Mouse (Mus musculus) left cerebral cortex, postnatal 36 days (tissue): Measurements from ENCODE around the gene Copg2. TPM values are rescaled to one million over a fixed set of nuclear protein-coding genes. Genes with fewer than 3 reads are reported as not detected.

Source experiments
- DNase-seq, 2 experiments: peaks; one replicate each; pipeline ENCODE4 v3.0.0; 2021 to 2022; ENCODE audit warnings: low spot score in 2 of 2, mixed read lengths in 1 of 2
- intact Hi-C: fragments of 180-260 bp; cut with DNase I; formaldehyde crosslinking; loops from one replicate; pipeline ENCODE4 v1.15.1; 2025
- total RNA-seq, 2 experiments: library from RNA; stranded (reverse); gene quantifications; 2 replicates each; pipeline ENCODE4 v1.2.3; 2021

Copg2 gene
- 10 to 100 TPM; 68.4 to 77.7 TPM for total RNA-seq

DNA sequence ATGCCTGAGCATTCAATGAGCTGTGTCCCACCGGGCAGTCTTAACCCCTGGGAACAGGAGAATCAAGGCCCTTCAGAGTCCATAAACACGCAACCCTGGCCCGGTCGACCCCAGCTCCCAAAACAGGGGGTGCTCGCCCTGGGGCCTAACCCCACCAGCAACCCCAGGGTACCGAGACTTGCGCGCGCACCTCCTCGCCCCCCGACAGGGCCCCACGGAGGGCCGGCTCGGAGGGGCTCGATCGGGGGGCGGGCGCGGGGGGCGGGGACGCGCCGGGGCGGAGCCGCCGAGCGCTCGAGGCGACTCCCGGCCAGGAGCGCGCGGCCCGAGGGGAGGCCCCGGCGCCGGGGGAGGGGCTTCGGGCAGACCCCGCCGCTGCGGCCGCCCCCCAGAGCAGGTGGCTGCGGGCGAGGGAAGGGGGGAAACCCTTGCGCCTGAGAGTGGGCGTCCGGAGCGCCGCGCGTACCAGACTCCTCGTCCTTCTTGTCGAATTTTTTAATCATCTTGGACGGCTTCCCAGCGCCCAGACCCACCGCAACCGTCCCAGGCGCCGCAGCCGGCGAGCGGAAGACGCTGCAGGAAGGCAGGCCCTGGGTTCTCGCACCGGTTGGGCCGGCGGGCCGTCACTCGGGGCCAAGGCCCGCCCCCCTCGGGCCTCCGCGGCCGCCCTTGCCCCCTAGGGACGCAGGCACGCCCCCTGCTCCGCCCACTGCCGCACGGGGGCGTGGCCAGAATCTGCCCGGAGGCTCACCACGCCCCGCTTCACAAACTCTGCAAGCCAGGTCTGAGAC, at the start of gene Copg2:
TSS of gene Copg2 (minus strand) at position 600 of the 791 bp plus-strand sequence.
- peak; percentile 93 to 96 for DNase-seq
- intact Hi-C loops: loop anchor here (10.0 kb wide), 1 partner anchor 492 kb away; the partner anchor contains the start of gene Klhdc10

DNA sequence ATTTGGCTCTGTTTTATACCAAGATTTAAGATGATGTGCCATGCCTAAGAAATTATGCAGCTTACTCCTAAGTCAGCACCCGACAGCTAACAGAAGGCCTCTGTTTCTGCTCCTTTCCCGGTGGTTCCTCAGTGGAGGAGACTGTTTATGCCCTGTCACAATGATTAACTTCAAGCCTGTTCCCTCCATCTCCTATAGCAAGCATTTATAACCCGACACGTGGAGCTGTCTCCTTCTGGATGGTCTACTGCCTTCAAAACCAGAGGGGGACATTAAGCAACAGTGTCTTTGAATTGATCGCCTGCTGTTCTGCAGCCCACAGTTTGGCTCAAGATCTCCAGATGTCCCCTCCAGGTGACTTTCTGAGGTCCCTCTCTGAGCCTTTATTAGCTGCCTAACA, 42.7 kb upstream of the Copg2 start:
- intact Hi-C loops: no loop called here

GRCm38 (mm10) chr6:30922821-30923220, 26.2 kb upstream of the Copg2 start:
- intact Hi-C loops: no loop called here
- DNase-seq: no peak

More for the DNA sequence above, 42.7 kb upstream of the Copg2 start:
- DNase-seq: no peak

- DNase-seq: no peak
- intact Hi-C loops: no loop called here
These were observed 25.2 kb upstream of the Copg2 start for GRCm38 (mm10) chr6:30921826-30922225.

- intact Hi-C loops: no loop called here
- DNase-seq: peak; percentile 53 to 54
These were observed 24.5 kb upstream of the Copg2 start for GRCm38 (mm10) chr6:30920834-30921675.

- DNase-seq: no peak
- intact Hi-C loops: no loop called here
These were observed 18.9 kb upstream of the Copg2 start, which contains the start of gene Tsga13 for GRCm38 (mm10) chr6:30915473-30915872. TSS of gene Tsga13 (minus strand) at chr6:30915573.

DNA sequence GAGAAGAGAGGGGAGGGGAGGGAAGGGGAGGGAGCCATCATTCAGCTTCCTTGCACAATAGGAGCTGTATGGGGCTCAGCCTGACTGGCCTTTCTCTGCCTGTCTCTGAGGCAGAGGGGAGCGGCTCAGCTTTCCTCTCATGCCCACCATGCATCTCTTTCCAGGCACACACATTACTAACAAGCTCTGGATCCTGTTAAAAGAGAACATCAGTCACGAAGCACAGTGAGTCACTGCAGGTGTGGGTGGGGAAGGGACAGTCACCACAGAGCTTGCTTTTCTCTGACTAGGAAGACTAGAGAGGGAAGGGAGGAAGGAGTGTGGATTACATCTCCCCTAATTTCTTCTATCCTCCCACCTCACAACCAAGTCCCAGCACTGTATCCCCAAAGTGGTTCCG, 11.4 kb upstream of the Copg2 start:
- intact Hi-C loops: no loop called here
- DNase-seq: peak; percentile 70 to 71

GRCm38 (mm10) chr6:30904911-30905310, 8.3 kb upstream of the Copg2 start:
- intact Hi-C loops: no loop called here
- no peak for DNase-seq

- no peak for DNase-seq
- intact Hi-C loops: no loop called here
These were observed 7.4 kb upstream of the Copg2 start for GRCm38 (mm10) chr6:30904033-30904432.

DNA sequence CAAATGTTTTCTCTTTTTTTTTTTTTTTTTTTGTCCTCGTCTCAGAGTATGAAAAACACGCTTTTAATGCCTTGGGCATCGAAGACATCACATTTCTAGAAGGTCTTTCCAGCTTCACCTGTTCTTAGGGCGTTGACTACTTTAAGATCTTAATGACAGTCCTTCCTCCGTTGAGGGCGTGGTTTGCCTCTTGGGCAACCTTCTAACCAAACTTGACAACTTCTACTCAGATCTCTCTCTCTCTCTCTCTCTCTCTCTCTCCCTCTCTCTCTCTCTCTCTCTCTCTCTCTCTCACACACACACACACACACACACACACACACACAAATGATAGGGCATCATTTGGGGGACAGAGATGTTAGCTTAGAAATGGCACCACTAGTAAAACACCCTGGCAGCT, 926 bp upstream of the Copg2 start:
- DNase-seq: no peak
- intact Hi-C loops: loop anchor here (10.0 kb wide), 1 partner anchor 493 kb away; the partner anchor contains the start of gene Klhdc10

- intact Hi-C loops: loop anchor here (10.0 kb wide), 1 partner anchor 492 kb away; the partner anchor contains the start of gene Klhdc10
- DNase-seq: no peak
These were observed 363 bp upstream of the Copg2 start for GRCm38 (mm10) chr6:30896986-30897327.

GRCm38 (mm10) chr6:30895819-30896194, 787 bp downstream of the Copg2 start:
- DNase-seq: no peak
- intact Hi-C loops: loop anchor here (10.0 kb wide), 1 partner anchor 491 kb away; the partner anchor contains the start of gene Klhdc10

DNA sequence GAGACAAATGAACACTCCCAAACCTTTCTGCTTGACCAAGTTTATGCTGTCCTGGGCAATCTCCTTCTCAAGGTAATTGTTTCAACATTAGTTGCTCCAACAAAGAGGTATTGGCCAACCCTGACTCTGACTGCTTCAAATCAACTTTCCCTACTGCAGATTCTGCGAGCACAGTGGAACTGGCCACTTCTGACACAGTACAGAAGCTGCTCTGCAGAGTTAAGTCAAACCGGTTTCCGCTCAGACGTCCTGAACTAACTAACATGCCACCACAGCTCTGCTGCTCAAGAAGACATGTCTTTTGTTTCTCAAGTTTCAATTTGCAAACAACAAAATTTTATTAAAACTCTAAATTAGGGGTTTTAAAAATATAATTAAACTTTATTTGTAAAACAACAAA, 3.5 kb downstream of the Copg2 start:
- no peak for DNase-seq
- intact Hi-C loops: loop anchor here (10.0 kb wide), 1 partner anchor 488 kb away; the partner anchor contains the start of gene Klhdc10

GRCm38 (mm10) chr6:30891761-30892160, 4.8 kb downstream of the Copg2 start:
- DNase-seq: no peak
- intact Hi-C loops: loop anchor here (10.0 kb wide), 1 partner anchor 487 kb away; the partner anchor contains the start of gene Klhdc10

- intact Hi-C loops: no loop called here
- DNase-seq: no peak
These were observed 11.7 kb downstream of the Copg2 start for GRCm38 (mm10) chr6:30884856-30885255.

DNA sequence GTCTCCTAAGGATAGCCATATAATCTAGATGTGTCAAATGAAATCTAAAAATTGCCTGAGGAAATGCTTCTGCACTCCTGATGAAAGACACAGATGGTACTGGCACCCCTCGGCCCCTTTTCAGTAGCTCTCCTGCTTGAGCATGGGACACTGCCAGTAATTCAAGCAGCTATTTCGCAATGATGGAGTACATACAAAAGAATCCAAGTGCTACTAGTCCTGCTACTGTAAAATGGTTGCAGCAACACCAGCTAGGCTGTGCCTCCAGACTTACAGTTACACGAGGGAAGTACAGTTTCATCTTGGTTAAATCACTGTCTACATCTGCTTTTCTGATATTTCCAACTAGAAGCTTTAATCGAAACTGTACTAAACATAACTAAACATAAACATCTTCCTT, 13.1 kb downstream of the Copg2 start:
- intact Hi-C loops: no loop called here
- DNase-seq: no peak

DNA sequence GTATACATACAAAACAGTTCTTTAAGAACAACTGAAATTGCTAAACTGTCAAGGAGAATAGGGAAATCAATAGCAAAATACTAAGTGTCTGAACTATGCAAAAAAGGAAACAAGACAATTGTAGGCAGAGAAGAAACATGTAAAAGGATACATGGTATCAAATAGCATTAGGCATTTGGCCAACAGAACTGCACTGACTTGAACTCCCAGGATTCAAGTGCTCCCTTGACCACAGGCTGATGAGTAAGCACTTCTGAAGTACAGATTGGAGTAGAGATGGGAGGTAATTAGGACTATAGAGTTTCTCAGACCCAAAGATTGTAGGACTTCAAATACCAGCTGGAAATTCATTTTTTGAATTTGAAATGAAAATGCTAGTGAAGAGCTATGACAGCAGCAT, 19.9 kb downstream of the Copg2 start:
- intact Hi-C loops: no loop called here
- no peak for DNase-seq

DNA sequence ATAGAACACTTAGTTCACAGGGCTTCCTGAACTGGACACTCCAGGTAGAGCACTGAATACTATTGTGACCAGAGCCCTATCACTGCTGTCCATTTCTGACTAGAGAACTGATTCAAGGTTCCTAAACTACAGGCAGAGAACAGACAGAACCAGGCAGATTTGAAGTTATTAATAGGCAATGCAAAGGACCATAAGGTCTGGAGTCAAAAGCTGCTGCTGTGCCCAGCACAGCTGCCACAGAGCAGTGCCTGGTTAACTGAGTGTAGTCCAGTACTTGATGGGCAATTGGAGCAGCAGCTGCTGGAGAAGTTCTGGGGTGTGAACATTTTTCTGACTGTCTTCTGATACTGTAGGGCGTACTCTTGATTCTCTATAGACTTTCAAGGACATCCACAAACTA, 30.1 kb downstream of the Copg2 start:
- DNase-seq: no peak
- intact Hi-C loops: no loop called here

DNA sequence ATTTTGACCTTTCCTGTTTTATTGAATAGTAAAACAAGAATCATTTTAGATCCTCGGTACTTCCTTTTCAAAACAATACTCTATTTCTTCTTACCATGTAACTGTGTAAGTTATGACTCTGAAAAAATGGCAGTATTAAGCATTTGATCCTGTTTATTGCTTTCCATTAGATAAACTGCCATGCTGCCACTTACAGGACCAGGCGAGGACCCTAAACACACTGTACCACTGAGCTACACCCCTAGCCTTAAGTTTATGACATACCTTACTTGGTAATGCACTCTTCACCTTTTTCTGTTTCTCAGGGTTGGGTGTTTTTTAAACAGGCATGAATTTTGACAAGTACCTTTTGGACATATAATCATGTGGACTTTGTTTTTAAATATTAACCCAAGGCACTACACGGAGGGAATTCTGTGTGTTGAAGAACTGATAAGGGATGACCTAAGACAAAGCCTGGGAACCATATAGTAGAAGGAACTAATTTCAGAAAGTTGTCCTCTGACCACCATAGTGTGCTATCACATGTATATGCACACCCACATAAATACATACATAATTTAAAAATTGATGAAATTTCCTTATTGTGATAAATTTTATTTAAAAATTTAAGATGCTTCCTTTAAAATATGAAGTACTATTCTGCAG, 31.4 kb downstream of the Copg2 start:
- DNase-seq: no peak
- intact Hi-C loops: no loop called here

DNA sequence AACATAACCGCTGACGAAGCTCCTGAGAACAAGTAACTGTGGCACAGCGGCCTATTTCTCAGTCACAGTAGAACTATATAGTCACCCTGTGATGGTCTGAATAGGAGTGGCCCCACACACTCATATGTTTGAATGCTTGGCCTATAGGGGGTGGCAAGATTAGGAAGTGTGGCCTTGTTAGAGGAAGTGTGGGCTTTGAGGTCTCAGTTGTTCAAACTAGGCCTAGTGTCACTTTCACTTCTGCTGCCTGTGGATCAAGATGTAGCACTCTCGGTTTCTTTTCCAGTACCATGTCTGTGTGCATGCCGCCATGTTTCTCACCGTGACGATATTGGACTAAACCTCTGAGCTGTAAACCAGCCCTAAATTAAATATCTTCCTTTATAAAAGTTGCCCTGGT, 40.6 kb downstream of the Copg2 start:
- intact Hi-C loops: no loop called here
- DNase-seq: no peak
